Mouse (Mus musculus): ENCODE results near the gene Plcxd1. TPM values are rescaled to one million over a fixed set of nuclear protein-coding genes. Genes with fewer than 3 reads are reported as not detected.
"Not testable (repeated sequence)": the region's sequence is repeated elsewhere in the genome, so short reads cannot be mapped to it uniquely, and the experiment has no call there.

Plcxd1 gene
- 3.0 and 3.9 TPM in 2 replicates for polyA plus RNA-seq (2015; fragmentation: Nextera tagmentation; extraction: Ambion mirVana)

- Histone ChIP-seq H3K4me1 (replicated peaks; ENCODE audit: control insufficient read depth, insufficient read depth, low read length) (peaks cover 19% of the 10 kb centered on the region), H3K27ac (ENCODE audit: low read length) (peak within 1 kb of the TSS; percentile 87), H3K9me3 (ENCODE audit: control insufficient read depth, low read length) (peaks cover 4% of the 10 kb centered on the region; the same call in 1 of the 2 replicates), H3K9ac (ENCODE audit: low read length) (peak within 1 kb of the TSS; percentile 46), H3K4me3 (ENCODE audit: low read length) (peak within 1 kb of the TSS; percentile 44), H3K4me2 (ENCODE audit: low read depth, low read length) (peak within 1 kb of the TSS; percentile 62), H3K36me3 (ENCODE audit: control insufficient read depth, insufficient read depth, low read length) (peaks cover 22% of the 10 kb centered on the region), H3K27me3 (ENCODE audit: control insufficient read depth, insufficient read depth, low read depth, low read length) (no peaks in the 10 kb centered on the region)
- 0 out of 2 replicates have a peak, but pooled peaks have one; percentile 8 for ATAC-seq (ENCODE audit: low read depth)
- WGBS: 8% methylated on average over 25 of the region's 25 CpGs
Observed at GRCm38 (mm10) chr5:110099656-110100580, at the start of gene Plcxd1. TSS of gene Plcxd1 (plus strand) at chr5:110099969.

DNA sequence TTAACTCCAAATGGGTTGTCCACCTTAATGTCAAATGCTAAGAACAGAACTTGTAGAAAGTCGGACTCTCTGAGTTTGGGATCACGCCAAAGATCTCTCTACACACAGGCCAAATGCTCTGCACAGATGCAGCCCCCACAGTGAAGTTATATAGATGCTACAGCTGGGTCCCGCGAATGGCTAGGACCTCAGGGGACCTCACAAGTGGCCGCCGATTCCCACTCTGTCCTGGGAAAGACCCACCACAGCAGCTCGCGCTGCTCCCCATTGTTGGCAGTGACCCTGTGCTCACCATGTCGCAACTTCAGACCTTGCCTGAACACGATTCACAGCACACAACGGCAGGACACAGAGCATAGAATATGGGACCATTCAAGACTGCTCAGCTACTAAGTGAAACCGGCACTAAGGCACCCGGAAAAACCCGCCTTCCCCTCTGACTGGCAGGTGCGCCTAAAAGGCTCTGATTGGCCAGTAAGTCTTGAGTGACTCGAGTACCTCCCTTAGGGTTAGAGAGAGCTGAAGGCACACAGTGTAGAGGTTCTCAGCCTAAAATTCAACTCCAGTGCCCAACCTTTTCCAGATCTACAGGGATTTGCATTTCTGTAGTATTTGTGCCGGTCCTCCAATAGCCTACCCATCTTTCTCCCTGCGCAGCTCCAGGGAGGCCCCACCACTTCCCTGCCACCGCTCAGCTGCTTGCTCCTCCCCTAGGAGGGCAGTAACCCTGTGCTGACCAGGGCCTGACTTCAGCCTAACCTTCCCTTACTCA is 41.9 kb upstream of the Plcxd1 start:
- Histone ChIP-seq H3K27me3 (ENCODE audit: control insufficient read depth, insufficient read depth, low read depth, low read length) (no peaks in the 10 kb centered on the region), H3K4me3 (ENCODE audit: low read length) (peak overlapping the region; percentile 57), H3K27ac (ENCODE audit: low read length) (peak overlapping the region; percentile 85), H3K4me1 (replicated peaks; ENCODE audit: control insufficient read depth, insufficient read depth, low read length) (no peaks in the 10 kb centered on the region), H3K4me2 (ENCODE audit: low read depth, low read length) (peak overlapping the region; percentile 58), H3K36me3 (ENCODE audit: control insufficient read depth, insufficient read depth, low read length) (no peaks in the 10 kb centered on the region), H3K9ac (ENCODE audit: low read length) (peak overlapping the region; percentile 59), H3K9me3 (ENCODE audit: control insufficient read depth, low read length) (0 out of 2 replicates have a peak, but pooled peaks cover 2% of the 10 kb centered on the region)
- 1% methylated on average over 19 of the region's 19 CpGs for WGBS
- peak; percentile 99 for ATAC-seq (ENCODE audit: low read depth)

GRCm38 (mm10) chr5:110072413-110072812 is 27.4 kb upstream of the Plcxd1 start, which contains the start of gene Gm17655:
TSS of gene Gm17655 (minus strand) at chr5:110072513.
- H3K9me3 ChIP-seq (ENCODE audit: control insufficient read depth, low read length): peaks cover 12% of the 10 kb centered on the region
- H3K4me2 ChIP-seq (ENCODE audit: low read depth, low read length); H3K4me1 ChIP-seq (replicated peaks; ENCODE audit: control insufficient read depth, insufficient read depth, low read length); H3K27ac ChIP-seq (ENCODE audit: low read length); H3K4me3 ChIP-seq (ENCODE audit: low read length); H3K27me3 ChIP-seq (ENCODE audit: control insufficient read depth, insufficient read depth, low read depth, low read length); H3K36me3 ChIP-seq (ENCODE audit: control insufficient read depth, insufficient read depth, low read length); ATAC-seq (ENCODE audit: low read depth); H3K9ac ChIP-seq (ENCODE audit: low read length): not testable (repeated sequence)
- WGBS: 88% methylated on average over 2 of the region's 2 CpGs

DNA sequence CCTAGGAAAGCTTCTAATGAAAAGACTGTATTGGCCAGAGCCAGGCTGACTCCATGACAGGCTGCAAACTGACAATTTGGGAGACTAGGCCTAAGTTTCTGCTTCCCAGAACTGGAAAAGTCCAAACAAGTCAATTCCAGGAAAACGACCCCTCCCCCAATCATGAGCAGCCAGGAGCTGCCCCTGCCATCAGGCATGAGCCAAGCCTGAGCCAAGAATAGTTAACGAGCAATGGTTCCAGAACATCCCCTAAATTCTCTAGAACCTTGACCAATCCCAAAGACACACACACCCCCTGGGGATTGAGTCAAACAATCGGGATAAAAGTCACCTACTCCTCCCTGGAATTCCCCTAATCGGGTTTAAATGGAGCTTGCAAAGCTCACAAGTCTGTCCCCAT is 16.8 kb upstream of the Plcxd1 start:
- ATAC-seq (ENCODE audit: low read depth): no peak
- 73% methylated on average over 4 of the region's 4 CpGs for WGBS
- peaks cover 7% of the 10 kb centered on the region for H3K36me3 ChIP-seq (ENCODE audit: control insufficient read depth, insufficient read depth, low read length)

DNA sequence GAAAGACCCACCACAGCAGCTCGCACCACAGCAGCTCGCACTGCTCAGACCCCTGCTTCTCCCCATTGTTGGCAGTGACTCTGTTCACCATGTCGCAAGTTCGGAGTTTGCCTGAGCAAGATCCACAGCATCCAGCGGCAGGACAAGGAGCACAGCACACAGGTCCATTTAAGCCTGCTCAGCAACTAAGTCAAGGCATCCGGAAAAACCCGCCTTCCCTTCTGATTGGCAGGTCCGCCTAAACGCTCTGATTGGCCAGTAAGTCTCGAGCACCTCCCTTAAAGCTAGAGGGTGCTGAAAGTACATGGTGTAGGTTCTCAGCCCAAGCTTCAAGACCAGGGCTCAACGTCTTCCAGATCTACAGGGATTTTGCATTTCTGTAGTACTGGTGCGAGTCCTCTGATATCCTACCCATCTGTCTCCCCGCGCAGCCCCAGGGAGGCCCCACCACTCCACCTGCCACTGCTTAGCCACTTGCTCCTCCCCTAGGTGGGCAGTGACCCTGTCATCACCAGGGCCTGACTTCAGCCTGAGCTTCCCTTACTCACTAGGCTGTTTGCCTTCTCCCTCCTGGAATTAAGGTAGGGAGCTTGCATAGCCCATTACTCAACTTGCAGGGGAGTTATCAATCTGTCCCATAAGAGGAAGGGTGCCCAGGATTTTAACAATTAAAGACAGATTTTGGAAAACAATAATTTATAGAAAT is 13.5 kb upstream of the Plcxd1 start:
- Histone ChIP-seq H3K9me3 (ENCODE audit: control insufficient read depth, low read length) (no peaks in the 10 kb centered on the region), H3K4me2 (ENCODE audit: low read depth, low read length) (no peak overlapping the region), H3K4me1 (replicated peaks; ENCODE audit: control insufficient read depth, insufficient read depth, low read length) (no peaks in the 10 kb centered on the region), H3K4me3 (ENCODE audit: low read length) (no peak overlapping the region), H3K27ac (ENCODE audit: low read length) (no peak overlapping the region), H3K9ac (ENCODE audit: low read length) (no peak overlapping the region), H3K27me3 (ENCODE audit: control insufficient read depth, insufficient read depth, low read depth, low read length) (no peaks in the 10 kb centered on the region), H3K36me3 (ENCODE audit: control insufficient read depth, insufficient read depth, low read length) (no peaks in the 10 kb centered on the region)
- WGBS: 30% methylated on average over 14 of the region's 14 CpGs
- ATAC-seq (ENCODE audit: low read depth): no peak

More for the DNA sequence above, 16.8 kb upstream of the Plcxd1 start:
- no peak overlapping the region for H3K4me3 ChIP-seq (ENCODE audit: low read length)
- H3K27ac ChIP-seq (ENCODE audit: low read length): no peak overlapping the region
- no peaks in the 10 kb centered on the region for H3K4me1 ChIP-seq (replicated peaks; ENCODE audit: control insufficient read depth, insufficient read depth, low read length)
- no peak overlapping the region for H3K9ac ChIP-seq (ENCODE audit: low read length)
- H3K4me2 ChIP-seq (ENCODE audit: low read depth, low read length): no peak overlapping the region
- no peaks in the 10 kb centered on the region for H3K27me3 ChIP-seq (ENCODE audit: control insufficient read depth, insufficient read depth, low read depth, low read length)
- H3K9me3 ChIP-seq (ENCODE audit: control insufficient read depth, low read length): peaks cover 7% of the 10 kb centered on the region; the same call in 1 of the 2 replicates

DNA sequence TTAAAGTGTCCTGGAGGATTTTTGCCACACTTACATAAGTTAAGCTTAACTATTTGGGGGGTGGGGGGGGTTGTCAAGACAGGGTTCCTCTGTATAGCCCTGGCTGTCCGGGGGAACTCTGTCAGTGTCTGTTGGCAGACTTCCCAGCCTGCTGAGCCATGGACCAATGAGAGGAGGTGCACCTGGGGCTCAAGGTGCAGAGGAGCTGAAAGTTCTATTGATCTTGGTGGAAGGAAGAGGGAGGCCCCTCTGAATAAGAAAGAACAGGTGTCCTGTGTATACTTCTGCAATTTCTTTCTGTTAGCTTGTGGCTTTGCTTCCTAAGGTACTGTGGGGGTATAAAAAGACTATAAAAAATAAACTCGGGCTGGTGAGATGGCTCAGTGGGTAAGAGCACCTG is 8.2 kb upstream of the Plcxd1 start:
- Histone ChIP-seq H3K27ac (ENCODE audit: low read length) (no peak overlapping the region), H3K4me3 (ENCODE audit: low read length) (no peak overlapping the region), H3K27me3 (ENCODE audit: control insufficient read depth, insufficient read depth, low read depth, low read length) (no peaks in the 10 kb centered on the region), H3K9ac (ENCODE audit: low read length) (no peak overlapping the region), H3K9me3 (ENCODE audit: control insufficient read depth, low read length) (no peaks in the 10 kb centered on the region), H3K4me1 (replicated peaks; ENCODE audit: control insufficient read depth, insufficient read depth, low read length) (peaks cover 3% of the 10 kb centered on the region; the same call in 1 of the 2 replicates), H3K36me3 (ENCODE audit: control insufficient read depth, insufficient read depth, low read length) (no peaks in the 10 kb centered on the region), H3K4me2 (ENCODE audit: low read depth, low read length) (no peak overlapping the region)
- WGBS: 36% methylated on average over 2 of the region's 2 CpGs
- ATAC-seq (ENCODE audit: low read depth): no peak

GRCm38 (mm10) chr5:110094030-110094846 is 5.5 kb upstream of the Plcxd1 start, which contains the start of gene Gm35315:
TSS of gene Gm35315 (minus strand) at chr5:110094420.
- Histone ChIP-seq H3K27ac (ENCODE audit: low read length) (peak within 1 kb of the TSS; percentile 87), H3K27me3 (ENCODE audit: control insufficient read depth, insufficient read depth, low read depth, low read length) (no peaks in the 10 kb centered on the region), H3K9ac (ENCODE audit: low read length) (peak within 1 kb of the TSS; percentile 54), H3K36me3 (ENCODE audit: control insufficient read depth, insufficient read depth, low read length) (no peaks in the 10 kb centered on the region), H3K4me3 (ENCODE audit: low read length) (peak within 1 kb of the TSS; percentile 54), H3K4me1 (replicated peaks; ENCODE audit: control insufficient read depth, insufficient read depth, low read length) (peaks cover 3% of the 10 kb centered on the region; the same call in 1 of the 2 replicates), H3K9me3 (ENCODE audit: control insufficient read depth, low read length) (no peaks in the 10 kb centered on the region), H3K4me2 (ENCODE audit: low read depth, low read length) (peak within 1 kb of the TSS; percentile 69)
- WGBS: under 1% methylated on average over 25 of the region's 25 CpGs
- ATAC-seq (ENCODE audit: low read depth): peak; percentile 94

- Histone ChIP-seq H3K4me2 (ENCODE audit: low read depth, low read length) (peak overlapping the region; percentile 69), H3K4me1 (replicated peaks; ENCODE audit: control insufficient read depth, insufficient read depth, low read length) (peaks cover 3% of the 10 kb centered on the region; the same call in 1 of the 2 replicates), H3K27ac (ENCODE audit: low read length) (peak overlapping the region; percentile 87), H3K4me3 (ENCODE audit: low read length) (peak overlapping the region; percentile 54), H3K9ac (ENCODE audit: low read length) (peak overlapping the region; percentile 54), H3K9me3 (ENCODE audit: control insufficient read depth, low read length) (no peaks in the 10 kb centered on the region), H3K36me3 (ENCODE audit: control insufficient read depth, insufficient read depth, low read length) (no peaks in the 10 kb centered on the region), H3K27me3 (ENCODE audit: control insufficient read depth, insufficient read depth, low read depth, low read length) (no peaks in the 10 kb centered on the region)
- 5% methylated on average over 4 of the region's 4 CpGs for WGBS
- ATAC-seq (ENCODE audit: low read depth): no peak
Observed at GRCm38 (mm10) chr5:110094847-110095213, 4.9 kb upstream of the Plcxd1 start.
